Mouse (Mus musculus): ENCODE measurements around the gene Gm6096.

The Gm6096 gene

GRCm38 (mm10) chr7:34246870-34247499, 3.9 kb upstream of the Gm6096 start:
- Histone ChIP-seq H3K27me3 (ENCODE audit: insufficient read depth, low read length) (no peaks in the 10 kb centered on the region), H3K4me1 (replicated peaks; ENCODE audit: low read depth, low read length) (peaks cover 9% of the 10 kb centered on the region), H3K9me3 (ENCODE audit: low read length) (no peaks in the 10 kb centered on the region), H3K4me3 (replicated peaks; ENCODE audit: low read length) (no peak overlapping the region), H3K36me3 (ENCODE audit: insufficient read depth, low read length) (peaks cover 74% of the 10 kb centered on the region)
- TF ChIP-seq POU5F1 (IDR thresholded peaks at IDR 0.05; ENCODE audit: borderline replicate concordance, low read length) (no peak), NANOG (IDR thresholded peaks at IDR 0.05; ENCODE audit: borderline replicate concordance, low read length) (no peak), CTCF (conservative IDR thresholded peaks at IDR 0.05; ENCODE audit: low read length) (no peak)

GRCm38 (mm10) chr7:34252030-34252429, 1.2 kb downstream of the Gm6096 start:
- TF ChIP-seq POU5F1 (IDR thresholded peaks at IDR 0.05; ENCODE audit: borderline replicate concordance, low read length) (no peak), NANOG (IDR thresholded peaks at IDR 0.05; ENCODE audit: borderline replicate concordance, low read length) (no peak), CTCF (conservative IDR thresholded peaks at IDR 0.05; ENCODE audit: low read length) (peak; percentile 40)
- Histone ChIP-seq H3K27me3 (ENCODE audit: insufficient read depth, low read length) (no peaks in the 10 kb centered on the region), H3K36me3 (ENCODE audit: insufficient read depth, low read length) (peaks cover 86% of the 10 kb centered on the region), H3K4me3 (replicated peaks; ENCODE audit: low read length) (no peak overlapping the region), H3K4me1 (replicated peaks; ENCODE audit: low read depth, low read length) (peaks cover 7% of the 10 kb centered on the region; the same call in 1 of the 2 replicates), H3K9me3 (ENCODE audit: low read length) (no peaks in the 10 kb centered on the region)

- Histone ChIP-seq H3K4me1 (replicated peaks; ENCODE audit: low read depth, low read length) (peaks cover 13% of the 10 kb centered on the region; the same call in 1 of the 2 replicates), H3K36me3 (ENCODE audit: insufficient read depth, low read length) (peaks cover 91% of the 10 kb centered on the region), H3K9me3 (ENCODE audit: low read length) (no peaks in the 10 kb centered on the region), H3K27me3 (ENCODE audit: insufficient read depth, low read length) (no peaks in the 10 kb centered on the region), H3K4me3 (replicated peaks; ENCODE audit: low read length) (no peak overlapping the region)
- no peak for TF ChIP-seq POU5F1 (IDR thresholded peaks at IDR 0.05; ENCODE audit: borderline replicate concordance, low read length)
- TF ChIP-seq CTCF (conservative IDR thresholded peaks at IDR 0.05; ENCODE audit: low read length), result no peak
Observed at GRCm38 (mm10) chr7:34255137-34255536, 4.3 kb downstream of the Gm6096 start.

- Histone ChIP-seq H3K4me3 (replicated peaks; ENCODE audit: low read length) (no peak overlapping the region), H3K4me1 (replicated peaks; ENCODE audit: low read depth, low read length) (peaks cover 13% of the 10 kb centered on the region; the same call in 1 of the 2 replicates), H3K36me3 (ENCODE audit: insufficient read depth, low read length) (peaks cover 91% of the 10 kb centered on the region), H3K9me3 (ENCODE audit: low read length) (no peaks in the 10 kb centered on the region), H3K27me3 (ENCODE audit: insufficient read depth, low read length) (no peaks in the 10 kb centered on the region)
- TF ChIP-seq POU5F1 (IDR thresholded peaks at IDR 0.05; ENCODE audit: borderline replicate concordance, low read length) (no peak), CTCF (conservative IDR thresholded peaks at IDR 0.05; ENCODE audit: low read length) (no peak), NANOG (IDR thresholded peaks at IDR 0.05; ENCODE audit: borderline replicate concordance, low read length) (no peak)
Observed at GRCm38 (mm10) chr7:34255916-34256315, 5.1 kb downstream of the Gm6096 start.

GRCm38 (mm10) chr7:34257279-34257678, 6.4 kb downstream of the Gm6096 start:
- H3K9me3 ChIP-seq (ENCODE audit: low read length), result no peaks in the 10 kb centered on the region
- H3K27me3 ChIP-seq (ENCODE audit: insufficient read depth, low read length), result no peaks in the 10 kb centered on the region
- TF ChIP-seq NANOG (IDR thresholded peaks at IDR 0.05; ENCODE audit: borderline replicate concordance, low read length) (no peak), CTCF (conservative IDR thresholded peaks at IDR 0.05; ENCODE audit: low read length) (no peak), POU5F1 (IDR thresholded peaks at IDR 0.05; ENCODE audit: borderline replicate concordance, low read length) (no peak)
- peaks cover 13% of the 10 kb centered on the region; the same call in 1 of the 2 replicates for H3K4me1 ChIP-seq (replicated peaks; ENCODE audit: low read depth, low read length)
- H3K4me3 ChIP-seq (replicated peaks; ENCODE audit: low read length), result no peak overlapping the region
- peaks cover 93% of the 10 kb centered on the region for H3K36me3 ChIP-seq (ENCODE audit: insufficient read depth, low read length)

- H3K4me3 ChIP-seq (replicated peaks; ENCODE audit: low read length), result no peak overlapping the region
- peaks cover 13% of the 10 kb centered on the region; the same call in 1 of the 2 replicates for H3K4me1 ChIP-seq (replicated peaks; ENCODE audit: low read depth, low read length)
- TF ChIP-seq POU5F1 (IDR thresholded peaks at IDR 0.05; ENCODE audit: borderline replicate concordance, low read length), result no peak
- H3K27me3 ChIP-seq (ENCODE audit: insufficient read depth, low read length), result no peaks in the 10 kb centered on the region
- no peaks in the 10 kb centered on the region for H3K9me3 ChIP-seq (ENCODE audit: low read length)
- H3K36me3 ChIP-seq (ENCODE audit: insufficient read depth, low read length), result peaks cover 90% of the 10 kb centered on the region
Observed at GRCm38 (mm10) chr7:34258407-34258806, 7.6 kb downstream of the Gm6096 start.

GRCm38 (mm10) chr7:34263437-34263836, 12.6 kb downstream of the Gm6096 start:
- Histone ChIP-seq H3K27me3 (ENCODE audit: insufficient read depth, low read length) (no peaks in the 10 kb centered on the region), H3K4me3 (replicated peaks; ENCODE audit: low read length) (no peak overlapping the region), H3K36me3 (ENCODE audit: insufficient read depth, low read length) (peaks cover 47% of the 10 kb centered on the region), H3K9me3 (ENCODE audit: low read length) (no peaks in the 10 kb centered on the region), H3K4me1 (replicated peaks; ENCODE audit: low read depth, low read length) (peaks cover 26% of the 10 kb centered on the region)
- TF ChIP-seq POU5F1 (IDR thresholded peaks at IDR 0.05; ENCODE audit: borderline replicate concordance, low read length), result no peak
- TF ChIP-seq NANOG (IDR thresholded peaks at IDR 0.05; ENCODE audit: borderline replicate concordance, low read length), result no peak
- TF ChIP-seq CTCF (conservative IDR thresholded peaks at IDR 0.05; ENCODE audit: low read length), result no peak

GRCm38 (mm10) chr7:34265876-34266346, 15.1 kb downstream of the Gm6096 start:
- Histone ChIP-seq H3K9me3 (ENCODE audit: low read length) (no peaks in the 10 kb centered on the region), H3K4me1 (replicated peaks; ENCODE audit: low read depth, low read length) (peaks cover 42% of the 10 kb centered on the region), H3K36me3 (ENCODE audit: insufficient read depth, low read length) (peaks cover 25% of the 10 kb centered on the region), H3K27me3 (ENCODE audit: insufficient read depth, low read length) (no peaks in the 10 kb centered on the region), H3K4me3 (replicated peaks; ENCODE audit: low read length) (no peak overlapping the region)
- TF ChIP-seq POU5F1 (IDR thresholded peaks at IDR 0.05; ENCODE audit: borderline replicate concordance, low read length) (no peak), CTCF (conservative IDR thresholded peaks at IDR 0.05; ENCODE audit: low read length) (no peak), NANOG (IDR thresholded peaks at IDR 0.05; ENCODE audit: borderline replicate concordance, low read length) (no peak)

GRCm38 (mm10) chr7:34266421-34266820, 15.6 kb downstream of the Gm6096 start:
- H3K27me3 ChIP-seq (ENCODE audit: insufficient read depth, low read length), result no peaks in the 10 kb centered on the region
- TF ChIP-seq CTCF (conservative IDR thresholded peaks at IDR 0.05; ENCODE audit: low read length) (no peak), POU5F1 (IDR thresholded peaks at IDR 0.05; ENCODE audit: borderline replicate concordance, low read length) (no peak), NANOG (IDR thresholded peaks at IDR 0.05; ENCODE audit: borderline replicate concordance, low read length) (no peak)
- H3K9me3 ChIP-seq (ENCODE audit: low read length), result no peaks in the 10 kb centered on the region
- peaks cover 47% of the 10 kb centered on the region for H3K4me1 ChIP-seq (replicated peaks; ENCODE audit: low read depth, low read length)
- H3K36me3 ChIP-seq (ENCODE audit: insufficient read depth, low read length), result peaks cover 20% of the 10 kb centered on the region
- H3K4me3 ChIP-seq (replicated peaks; ENCODE audit: low read length), result no peak overlapping the region

All from E14TG2a.4 (cell line).